Mouse (Mus musculus): ENCODE data around the gene Sec1. TPM values are rescaled to one million over a fixed set of nuclear protein-coding genes. Genes with fewer than 3 reads are reported as not detected.

Sec1 gene
- polyA plus RNA-seq, 1 experiment from 2014 or later, result 0.06 TPM

- DNase-seq (ENCODE audit: low spot score) (no peak), ATAC-seq (no peak)
- Histone ChIP-seq H3K4me3 (ENCODE audit: low read depth, low read length) (no peak overlapping the region), H3K27ac (ENCODE audit: low read depth, low read length) (no peak overlapping the region), H3K27me3 (replicated peaks; ENCODE audit: control insufficient read depth, insufficient read depth, low read length) (no peaks in the 10 kb centered on the region), H3K36me3 (ENCODE audit: control insufficient read depth, insufficient read depth, low read length) (peaks cover 73% of the 10 kb centered on the region), H3K9me3 (replicated peaks; ENCODE audit: control insufficient read depth, low read length) (no peaks in the 10 kb centered on the region), H3K4me2 (ENCODE audit: low read length) (no peak overlapping the region), H3K4me1 (ENCODE audit: control insufficient read depth, insufficient read depth, low read length) (no peaks in the 10 kb centered on the region), H3K9ac (ENCODE audit: low read length) (no peak overlapping the region)
- WGBS, result 93% methylated on average over 10 of the region's 10 CpGs
These were observed 32.2 kb upstream of the Sec1 start for GRCm38 (mm10) chr7:45726419-45726818.

DNA sequence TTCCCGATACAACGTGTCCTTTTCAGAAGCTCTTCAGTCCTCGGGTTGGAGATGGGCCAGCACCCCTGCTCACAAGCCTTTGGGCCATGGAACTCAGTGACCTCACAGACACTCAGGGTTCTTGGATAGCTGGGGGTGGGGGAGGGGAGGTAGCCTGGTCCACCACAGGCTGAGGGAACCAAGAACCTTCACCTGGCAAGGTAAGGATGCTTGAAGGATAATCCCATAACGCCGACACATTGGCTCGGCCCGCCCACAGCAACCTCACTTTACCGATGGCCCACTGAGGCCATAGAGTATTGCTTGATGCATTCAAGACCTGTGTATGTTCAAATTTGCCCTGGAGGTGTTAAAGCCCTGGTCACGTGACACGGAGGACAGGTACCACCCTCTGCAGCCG lies 31.5 kb upstream of the Sec1 start, which contains the start of gene Spaca4:
TSS of gene Spaca4 (minus strand) at position 101 of the 400 bp plus-strand sequence.
- Histone ChIP-seq H3K4me2 (ENCODE audit: low read length) (no peak within 1 kb of the TSS), H3K4me3 (ENCODE audit: low read depth, low read length) (no peak within 1 kb of the TSS), H3K36me3 (ENCODE audit: control insufficient read depth, insufficient read depth, low read length) (peaks cover 80% of the 10 kb centered on the region), H3K27ac (ENCODE audit: low read depth, low read length) (no peak within 1 kb of the TSS), H3K9ac (ENCODE audit: low read length) (no peak within 1 kb of the TSS), H3K9me3 (replicated peaks; ENCODE audit: control insufficient read depth, low read length) (no peaks in the 10 kb centered on the region), H3K27me3 (replicated peaks; ENCODE audit: control insufficient read depth, insufficient read depth, low read length) (no peaks in the 10 kb centered on the region), H3K4me1 (ENCODE audit: control insufficient read depth, insufficient read depth, low read length) (no peaks in the 10 kb centered on the region)
- WGBS, result 92% methylated on average over 11 of the region's 11 CpGs
- no peak for DNase-seq (ENCODE audit: low spot score)
- ATAC-seq, result no peak

DNA sequence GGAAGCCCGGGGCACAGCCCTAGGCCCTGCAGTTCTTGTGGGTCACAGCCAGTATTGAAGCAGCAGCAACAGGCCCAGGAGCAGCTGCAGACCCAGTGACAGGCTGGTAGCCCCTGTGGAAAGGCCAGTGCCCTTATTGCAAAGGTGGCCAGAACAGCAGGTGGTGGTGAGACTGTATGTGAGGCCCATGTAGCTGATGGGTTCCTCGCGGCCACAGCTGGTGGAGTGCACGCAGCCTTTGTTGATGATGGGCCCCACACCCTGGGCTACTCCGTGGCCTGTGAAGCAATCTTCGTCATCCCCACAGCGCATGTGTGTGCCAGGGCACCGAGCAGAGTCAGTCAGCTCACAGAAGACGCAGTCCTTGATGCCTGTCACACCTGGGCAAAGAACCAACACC lies 30.9 kb upstream of the Sec1 start:
- Histone ChIP-seq H3K4me2 (ENCODE audit: low read length) (no peak overlapping the region), H3K4me1 (ENCODE audit: control insufficient read depth, insufficient read depth, low read length) (no peaks in the 10 kb centered on the region), H3K4me3 (ENCODE audit: low read depth, low read length) (no peak overlapping the region), H3K27me3 (replicated peaks; ENCODE audit: control insufficient read depth, insufficient read depth, low read length) (no peaks in the 10 kb centered on the region), H3K36me3 (ENCODE audit: control insufficient read depth, insufficient read depth, low read length) (peaks cover 86% of the 10 kb centered on the region), H3K9me3 (replicated peaks; ENCODE audit: control insufficient read depth, low read length) (no peaks in the 10 kb centered on the region), H3K27ac (ENCODE audit: low read depth, low read length) (no peak overlapping the region), H3K9ac (ENCODE audit: low read length) (no peak overlapping the region)
- 84% methylated on average over 9 of the region's 9 CpGs for WGBS
- no peak for ATAC-seq
- no peak for DNase-seq (ENCODE audit: low spot score)

DNA sequence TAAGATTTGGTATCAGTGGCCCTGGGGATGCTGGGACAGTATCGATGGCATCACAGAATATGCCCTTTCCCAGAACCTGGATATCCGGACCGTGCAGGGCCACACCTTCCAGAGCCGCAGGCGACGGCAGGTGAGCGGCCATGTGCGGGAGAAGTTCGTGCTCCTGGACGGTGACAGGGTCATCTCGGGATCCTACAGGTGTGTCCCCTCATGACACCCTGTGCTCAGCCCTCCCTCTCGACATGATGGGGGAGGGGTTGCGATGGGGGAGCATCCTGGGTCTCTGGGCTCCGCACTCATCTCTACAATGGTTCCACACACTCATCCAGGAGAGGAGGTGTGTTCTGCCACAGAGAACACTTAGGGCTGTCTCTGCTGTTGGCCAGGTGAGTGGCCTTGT lies 29.6 kb upstream of the Sec1 start:
- no peaks in the 10 kb centered on the region for H3K27me3 ChIP-seq (replicated peaks; ENCODE audit: control insufficient read depth, insufficient read depth, low read length)
- H3K9ac ChIP-seq (ENCODE audit: low read length), result no peak overlapping the region
- DNase-seq (ENCODE audit: low spot score), result no peak
- no peak overlapping the region for H3K4me3 ChIP-seq (ENCODE audit: low read depth, low read length)
- ATAC-seq, result no peak
- peaks cover 4% of the 10 kb centered on the region; the same call in 1 of the 2 replicates for H3K4me1 ChIP-seq (ENCODE audit: control insufficient read depth, insufficient read depth, low read length)
- peaks cover 88% of the 10 kb centered on the region for H3K36me3 ChIP-seq (ENCODE audit: control insufficient read depth, insufficient read depth, low read length)
- H3K27ac ChIP-seq (ENCODE audit: low read depth, low read length), result no peak overlapping the region
- WGBS, result 96% methylated on average over 14 of the region's 14 CpGs
- no peaks in the 10 kb centered on the region for H3K9me3 ChIP-seq (replicated peaks; ENCODE audit: control insufficient read depth, low read length)
- no peak overlapping the region for H3K4me2 ChIP-seq (ENCODE audit: low read length)

DNA sequence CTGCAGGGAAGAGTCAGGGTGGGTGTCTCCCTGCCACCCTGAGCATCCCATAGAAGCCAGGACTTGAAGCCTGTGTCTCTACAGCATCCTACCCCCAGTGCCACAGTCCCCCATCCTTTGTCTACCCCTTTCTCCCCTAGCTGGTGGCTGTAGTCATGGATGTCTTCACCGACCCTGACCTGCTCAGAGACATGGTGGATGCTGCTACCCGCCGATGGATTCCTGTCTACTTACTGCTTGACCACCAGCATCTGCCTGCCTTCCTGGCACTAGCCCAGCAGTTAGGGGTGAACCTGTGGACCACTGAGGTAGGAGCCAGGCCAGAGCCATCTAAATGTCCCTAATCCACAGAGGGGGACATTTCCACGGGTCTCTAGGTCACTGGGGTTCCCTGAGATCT lies 29.1 kb upstream of the Sec1 start:
- no peak overlapping the region for H3K27ac ChIP-seq (ENCODE audit: low read depth, low read length)

DNA sequence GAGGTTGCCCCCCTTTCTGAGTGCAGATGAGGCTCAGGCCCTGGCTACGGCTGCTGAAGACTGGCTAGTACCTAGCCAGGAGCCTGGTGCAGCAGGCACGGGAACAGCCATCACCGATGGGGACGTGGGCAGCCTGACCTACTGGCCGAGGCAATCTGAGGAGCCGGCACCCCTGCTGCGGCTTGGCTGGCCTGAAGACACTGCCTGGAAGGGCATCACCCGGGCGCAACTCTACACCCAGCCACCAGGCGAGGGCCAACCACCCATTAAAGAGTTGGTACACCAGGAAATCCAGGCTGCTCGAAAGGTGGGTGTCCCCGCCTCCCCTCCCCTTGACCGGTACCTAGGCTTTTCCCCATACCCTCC lies 28.1 kb upstream of the Sec1 start:
- Histone ChIP-seq H3K27me3 (replicated peaks; ENCODE audit: control insufficient read depth, insufficient read depth, low read length) (no peaks in the 10 kb centered on the region), H3K36me3 (ENCODE audit: control insufficient read depth, insufficient read depth, low read length) (peaks cover 84% of the 10 kb centered on the region), H3K27ac (ENCODE audit: low read depth, low read length) (no peak overlapping the region), H3K9ac (ENCODE audit: low read length) (no peak overlapping the region), H3K4me2 (ENCODE audit: low read length) (no peak overlapping the region), H3K4me3 (ENCODE audit: low read depth, low read length) (no peak overlapping the region), H3K4me1 (ENCODE audit: control insufficient read depth, insufficient read depth, low read length) (peaks cover 6% of the 10 kb centered on the region; the same call in 1 of the 2 replicates), H3K9me3 (replicated peaks; ENCODE audit: control insufficient read depth, low read length) (no peaks in the 10 kb centered on the region)
- no peak for ATAC-seq
- no peak for DNase-seq (ENCODE audit: low spot score)
- 86% methylated on average over 13 of the region's 13 CpGs for WGBS

More for the DNA sequence above, 29.1 kb upstream of the Sec1 start:
- H3K4me2 ChIP-seq (ENCODE audit: low read length), result no peak overlapping the region
- peaks cover 87% of the 10 kb centered on the region for H3K36me3 ChIP-seq (ENCODE audit: control insufficient read depth, insufficient read depth, low read length)
- H3K27me3 ChIP-seq (replicated peaks; ENCODE audit: control insufficient read depth, insufficient read depth, low read length), result no peaks in the 10 kb centered on the region
- 93% methylated on average over 4 of the region's 4 CpGs for WGBS
- H3K9me3 ChIP-seq (replicated peaks; ENCODE audit: control insufficient read depth, low read length), result no peaks in the 10 kb centered on the region
- DNase-seq (ENCODE audit: low spot score), result no peak
- H3K4me1 ChIP-seq (ENCODE audit: control insufficient read depth, insufficient read depth, low read length), result peaks cover 6% of the 10 kb centered on the region; the same call in 1 of the 2 replicates
- no peak for ATAC-seq
- H3K9ac ChIP-seq (ENCODE audit: low read length), result no peak overlapping the region
- no peak overlapping the region for H3K4me3 ChIP-seq (ENCODE audit: low read depth, low read length)

GRCm38 (mm10) chr7:45721642-45722347 lies 27.6 kb upstream of the Sec1 start:
- H3K9ac ChIP-seq (ENCODE audit: low read length), result no peak overlapping the region
- H3K27me3 ChIP-seq (replicated peaks; ENCODE audit: control insufficient read depth, insufficient read depth, low read length), result no peaks in the 10 kb centered on the region

GRCm38 (mm10) chr7:45721234-45721571 lies 27.0 kb upstream of the Sec1 start:
- WGBS, result 81% methylated on average over 7 of the region's 7 CpGs
- Histone ChIP-seq H3K4me1 (ENCODE audit: control insufficient read depth, insufficient read depth, low read length) (peaks cover 18% of the 10 kb centered on the region; the same call in 1 of the 2 replicates), H3K27me3 (replicated peaks; ENCODE audit: control insufficient read depth, insufficient read depth, low read length) (no peaks in the 10 kb centered on the region), H3K9me3 (replicated peaks; ENCODE audit: control insufficient read depth, low read length) (no peaks in the 10 kb centered on the region), H3K4me2 (ENCODE audit: low read length) (no peak overlapping the region), H3K27ac (ENCODE audit: low read depth, low read length) (no peak overlapping the region), H3K36me3 (ENCODE audit: control insufficient read depth, insufficient read depth, low read length) (peaks cover 73% of the 10 kb centered on the region), H3K4me3 (ENCODE audit: low read depth, low read length) (no peak overlapping the region), H3K9ac (ENCODE audit: low read length) (no peak overlapping the region)
- DNase-seq (ENCODE audit: low spot score) (no peak), ATAC-seq (no peak)

More at GRCm38 (mm10) chr7:45721642-45722347, 27.6 kb upstream of the Sec1 start:
- no peak overlapping the region for H3K4me2 ChIP-seq (ENCODE audit: low read length)
- ATAC-seq (no peak), DNase-seq (ENCODE audit: low spot score) (no peak)
- peaks cover 78% of the 10 kb centered on the region for H3K36me3 ChIP-seq (ENCODE audit: control insufficient read depth, insufficient read depth, low read length)
- H3K27ac ChIP-seq (ENCODE audit: low read depth, low read length), result no peak overlapping the region
- peaks cover 12% of the 10 kb centered on the region; the same call in 1 of the 2 replicates for H3K4me1 ChIP-seq (ENCODE audit: control insufficient read depth, insufficient read depth, low read length)
- 69% methylated on average over 13 of the region's 13 CpGs for WGBS
- no peak overlapping the region for H3K4me3 ChIP-seq (ENCODE audit: low read depth, low read length)
- no peaks in the 10 kb centered on the region for H3K9me3 ChIP-seq (replicated peaks; ENCODE audit: control insufficient read depth, low read length)

DNA sequence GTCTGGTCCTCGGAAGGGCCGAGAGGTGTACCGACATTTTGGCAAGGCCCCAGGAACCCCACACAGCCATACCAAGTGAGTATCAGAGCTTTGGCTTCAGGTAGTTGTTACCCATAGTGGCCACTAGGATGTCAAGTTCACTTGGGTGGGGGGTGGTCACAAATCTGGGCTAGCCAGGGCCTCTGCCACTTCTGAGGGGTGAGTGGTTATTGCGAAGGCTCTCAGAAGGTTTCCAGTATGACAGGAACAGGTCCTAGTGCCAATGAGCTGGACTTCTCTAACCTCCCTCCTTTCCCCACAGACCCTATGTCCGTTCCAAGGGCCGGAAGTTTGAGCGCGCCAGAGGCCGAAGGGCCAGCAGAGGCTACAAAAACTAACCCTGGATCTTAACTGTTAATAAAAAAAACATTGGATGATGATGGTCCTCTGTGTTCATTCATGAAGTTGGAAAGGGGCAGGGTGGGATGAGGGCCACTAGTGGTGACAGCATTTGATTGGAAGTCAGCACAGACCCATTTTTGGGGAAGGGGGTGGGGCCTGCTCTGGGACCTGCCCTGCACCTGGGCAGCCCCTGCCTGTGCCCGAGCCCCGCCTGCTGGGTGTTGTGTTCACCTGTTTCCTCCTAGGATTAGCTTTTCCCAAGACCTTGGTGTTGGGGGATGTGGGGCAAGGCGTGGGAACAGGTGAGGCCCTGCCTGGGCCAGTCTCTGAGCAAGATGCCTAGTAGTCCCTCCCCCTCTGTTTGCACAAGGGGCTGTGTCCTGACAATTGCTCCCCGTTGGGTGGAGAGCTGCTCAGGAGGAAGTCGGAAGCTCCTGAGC lies 26.4 kb upstream of the Sec1 start, which contains the start of gene Fam83e:
TSS of gene Fam83e (plus strand) at position 800 of the 821 bp plus-strand sequence.
- H3K4me3 ChIP-seq (ENCODE audit: low read depth, low read length), result no peak within 1 kb of the TSS
- peaks cover 67% of the 10 kb centered on the region for H3K36me3 ChIP-seq (ENCODE audit: control insufficient read depth, insufficient read depth, low read length)
- ATAC-seq (no peak), DNase-seq (ENCODE audit: low spot score) (no peak)
- H3K9ac ChIP-seq (ENCODE audit: low read length), result no peak within 1 kb of the TSS
- H3K27ac ChIP-seq (ENCODE audit: low read depth, low read length), result no peak within 1 kb of the TSS
- peaks cover 23% of the 10 kb centered on the region; the same call in 1 of the 2 replicates for H3K4me1 ChIP-seq (ENCODE audit: control insufficient read depth, insufficient read depth, low read length)
- no peak within 1 kb of the TSS for H3K4me2 ChIP-seq (ENCODE audit: low read length)
- 82% methylated on average over 14 of the region's 14 CpGs for WGBS
- no peaks in the 10 kb centered on the region for H3K9me3 ChIP-seq (replicated peaks; ENCODE audit: control insufficient read depth, low read length)
- no peaks in the 10 kb centered on the region for H3K27me3 ChIP-seq (replicated peaks; ENCODE audit: control insufficient read depth, insufficient read depth, low read length)
